ENCODE assay signal across 8 mouse cellular contexts in genomic region chr4:59580495-59581281, GRCm38 (mm10). TPM values are rescaled to one million over a fixed set of nuclear protein-coding genes. Genes with fewer than 3 reads are reported as not detected.
DNase-seq lines count a peak whose midpoint lies in the region; ATAC-seq and TF ChIP-seq lines count a peak whose summit lies in the region.

No protein-coding gene starts in this region.

- under 1% methylated on average over 23 of the region's 23 CpGs for WGBS in heart, postnatal 0 days
- WGBS in limb, embryonic 13.5 days, result under 1% methylated on average over 23 of the region's 23 CpGs

- ATAC-seq in heart, postnatal 0 days (ENCODE audit: insufficient read depth, low read depth), result peak; percentile 36
- 0 out of 2 replicates have a peak, but pooled peaks have one; percentile 14 for ATAC-seq in limb, embryonic 13.5 days (ENCODE audit: low FRiP score, low read depth)

- H3K9ac ChIP-seq in heart, postnatal 0 days (replicated peaks; ENCODE audit: low read depth, low read length), result peak overlapping the region; percentile 82
- H3K9ac ChIP-seq in limb, embryonic 13.5 days, result peak overlapping the region; percentile 79

- H3K9me3 ChIP-seq in heart, postnatal 0 days (replicated peaks; ENCODE audit: control insufficient read depth, low read length), result no peaks in the 10 kb centered on the region
- no peaks in the 10 kb centered on the region for H3K9me3 ChIP-seq in limb, embryonic 13.5 days

- H3K4me1 ChIP-seq in heart, postnatal 0 days (ENCODE audit: control insufficient read depth, insufficient read depth), result peaks cover 5% of the 10 kb centered on the region; the same call in 1 of the 2 replicates
- peaks cover 6% of the 10 kb centered on the region; the same call in 1 of the 2 replicates for H3K4me1 ChIP-seq in limb, embryonic 13.5 days

- peak; percentile 33 to 37 for DNase-seq in layer of hippocampus, adult 18-20 months (ENCODE audit: low spot score in 2 of 2)
- DNase-seq in layer of hippocampus, adult 9-10 months (ENCODE audit: low spot score), result no peak
- DNase-seq in adipocyte (ENCODE audit: low spot score), result peak; percentile 57
- DNase-seq in embryo, embryonic 10.5 days (ENCODE audit: low spot score), result peak; percentile 81
- DNase-seq in heart, postnatal 0 days (ENCODE audit: low spot score), result peak; percentile 73
- DNase-seq in naive thymus-derived CD4-positive, alpha-beta T cell, adult 2 months (ENCODE audit: low read depth), result peak; percentile 74
- DNase-seq in thymus, postnatal 25 days, result peak; percentile 68

- H3K27me3 ChIP-seq in heart, postnatal 0 days (ENCODE audit: control insufficient read depth, insufficient read depth, low read length), result no peaks in the 10 kb centered on the region
- H3K27me3 ChIP-seq in limb, embryonic 13.5 days, result no peaks in the 10 kb centered on the region

- no peak for TF ChIP-seq CTCF in heart, postnatal 0 days (IDR thresholded peaks at IDR 0.05; ENCODE audit: low read depth)

- H3K27ac ChIP-seq in heart, postnatal 0 days (ENCODE audit: low read depth), result peak overlapping the region; percentile 96
- H3K27ac ChIP-seq in limb, embryonic 13.5 days, result peak overlapping the region; percentile 84

- H3K4me2 ChIP-seq in heart, postnatal 0 days (ENCODE audit: low read depth, low read length), result peak overlapping the region; percentile 79
- H3K4me2 ChIP-seq in limb, embryonic 13.5 days (replicated peaks), result peak overlapping the region; percentile 76

- H3K4me3 ChIP-seq in heart, postnatal 0 days (ENCODE audit: low read depth, low read length), result peak overlapping the region; percentile 82
- H3K4me3 ChIP-seq in limb, embryonic 13.5 days, result peak overlapping the region; percentile 67

- H3K36me3 ChIP-seq in heart, postnatal 0 days (replicated peaks; ENCODE audit: control insufficient read depth, insufficient read depth, low read length), result no peaks in the 10 kb centered on the region
- no peaks in the 10 kb centered on the region for H3K36me3 ChIP-seq in limb, embryonic 13.5 days

- TF ChIP-seq EP300 in heart, postnatal 0 days (IDR thresholded peaks at IDR 0.05; ENCODE audit: low read depth), result no peak

RNA-seq across cellular contexts. Expression of gene Hsdl2, which starts 0.7 kb away (rescaled TPM):
- 10 to 100 TPM; 26.2 to 28.6 TPM for total RNA-seq in layer of hippocampus, adult 18-20 months (2021)
- total RNA-seq in heart, postnatal 0 days (2014; rRNA removed; ENCODE audit: low replicate concordance), result 68.4 and 117 TPM in 2 replicates
- 262 and 267 TPM in 2 replicates for polyA plus RNA-seq in heart, postnatal 0 days (2015; fragmentation: Nextera tagmentation; extraction: Ambion mirVana)
- polyA plus RNA-seq in limb, embryonic 13.5 days (2015; fragmentation: Nextera tagmentation; extraction: Ambion mirVana), result 25.2 and 25.8 TPM in 2 replicates

RNA-seq across cellular contexts. Expression of gene Ptbp3, which starts 31.5 kb away (rescaled TPM):
- 10 to 100 TPM; 37.4 to 41.8 TPM for total RNA-seq in layer of hippocampus, adult 18-20 months (2021)
- 61.4 and 69.2 TPM in 2 replicates for total RNA-seq in heart, postnatal 0 days (2014; rRNA removed; ENCODE audit: low replicate concordance)
- 14.9 and 15.3 TPM in 2 replicates for polyA plus RNA-seq in heart, postnatal 0 days (2015; fragmentation: Nextera tagmentation; extraction: Ambion mirVana)
- polyA plus RNA-seq in limb, embryonic 13.5 days (2015; fragmentation: Nextera tagmentation; extraction: Ambion mirVana), result 37.4 and 40.4 TPM in 2 replicates

RNA-seq across cellular contexts. Expression of gene E130308A19Rik, which starts 45.3 kb away (rescaled TPM):
- total RNA-seq in layer of hippocampus, adult 18-20 months (2021), result 10 to 100 TPM; 11.7 to 14.7 TPM
- total RNA-seq in heart, postnatal 0 days (2014; rRNA removed; ENCODE audit: low replicate concordance), result 14.7 and 16.3 TPM in 2 replicates
- polyA plus RNA-seq in heart, postnatal 0 days (2015; fragmentation: Nextera tagmentation; extraction: Ambion mirVana), result 11.3 TPM in 2 replicates
- 25.1 and 25.9 TPM in 2 replicates for polyA plus RNA-seq in limb, embryonic 13.5 days (2015; fragmentation: Nextera tagmentation; extraction: Ambion mirVana)
